Mouse (Mus musculus) hematopoietic stem cell, adult 5-6 weeks (primary cell): Measurements from ENCODE around the gene Spryd3. TPM values are rescaled to one million over a fixed set of nuclear protein-coding genes. Genes with fewer than 3 reads are reported as not detected.

Experiments
- ATAC-seq, 2 experiments: fragments of 125-278 bp in 1 of 2; replicated peaks in 1 of 2; 2 replicates each; pipeline ENCODE4 v1.8.0; 2016 to 2017; ENCODE audit warnings: inconsistent platforms in 2 of 2, mild to moderate bottlenecking in 2 of 2, moderate number of reproducible peaks in 2 of 2, low read depth in 1 of 2, moderate TSS enrichment in 1 of 2; ENCODE audit not compliant: low FRiP score in 2 of 2, poor library complexity in 2 of 2, severe bottlenecking in 2 of 2, insufficient read depth in 1 of 2, low TSS enrichment in 1 of 2
- total RNA-seq: library from RNA; stranded (forward); fragments of 172-1452, 232-1000 nt; gene quantifications from 2 replicates; pipeline ENCODE4 v1.2.3, GENCODE M21; 2017

Spryd3 gene
- total RNA-seq, 1 experiment from 2014 or later = 12.6 TPM

- no peak for ATAC-seq
Measured at GRCm38 (mm10) chr15:102106754-102107456, 29.1 kb downstream of the Spryd3 start.

- ATAC-seq = 0 out of 4 replicates have a peak, but pooled peaks of 1 of the 2 experiments have one; percentile 29
Measured at GRCm38 (mm10) chr15:102105764-102106730, 30.0 kb downstream of the Spryd3 start.

DNA sequence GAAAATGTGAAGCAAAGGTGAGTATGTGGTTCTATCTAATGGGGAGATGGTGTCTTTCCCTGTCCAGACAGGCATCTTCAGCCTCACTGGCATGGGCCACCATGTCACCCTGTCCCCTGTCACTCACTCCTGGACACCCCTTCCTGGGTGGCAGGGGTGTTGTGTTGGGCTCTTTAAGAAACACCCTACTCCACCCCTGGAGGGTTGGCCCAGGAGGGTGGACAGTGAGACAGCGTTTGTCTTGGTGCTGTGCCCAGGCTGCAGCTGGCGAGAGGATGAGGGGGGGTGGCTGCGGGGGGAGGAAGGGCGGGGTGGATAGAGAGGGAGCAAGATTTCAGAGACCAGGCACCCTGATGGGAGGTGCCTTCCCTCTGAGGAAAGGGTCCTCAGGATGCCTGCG, 30.7 kb downstream of the Spryd3 start:
- no peak for ATAC-seq

DNA sequence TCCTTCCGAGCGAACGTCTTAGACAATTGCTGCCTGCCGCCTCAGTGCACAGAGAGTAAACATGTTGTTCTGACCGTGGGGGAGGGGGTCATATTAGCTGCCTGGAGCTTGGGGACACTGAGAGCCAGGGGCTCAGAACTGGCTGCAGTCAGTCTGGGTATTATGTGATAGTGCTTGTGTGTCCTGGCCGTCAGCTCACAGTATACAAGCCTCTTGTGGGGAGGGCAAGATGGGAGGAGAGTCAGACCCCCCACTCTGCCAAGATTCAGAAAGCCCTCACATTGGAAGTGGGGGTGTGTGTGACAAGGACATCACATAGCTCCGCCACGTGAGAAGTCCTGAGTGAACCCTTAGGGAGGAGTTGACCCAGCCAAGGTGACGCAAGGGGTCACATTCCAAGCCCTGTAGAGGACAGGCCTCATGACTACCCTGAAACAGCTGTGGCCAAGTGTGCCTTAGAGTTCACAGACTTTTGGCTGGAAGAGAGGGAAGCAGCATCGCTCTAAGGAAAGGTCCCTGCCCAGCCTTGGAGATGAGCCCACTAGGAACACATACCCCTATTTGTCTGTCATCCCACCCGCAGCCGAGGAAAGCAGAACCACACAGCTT, 32.0 kb downstream of the Spryd3 start:
- ATAC-seq = no peak

DNA sequence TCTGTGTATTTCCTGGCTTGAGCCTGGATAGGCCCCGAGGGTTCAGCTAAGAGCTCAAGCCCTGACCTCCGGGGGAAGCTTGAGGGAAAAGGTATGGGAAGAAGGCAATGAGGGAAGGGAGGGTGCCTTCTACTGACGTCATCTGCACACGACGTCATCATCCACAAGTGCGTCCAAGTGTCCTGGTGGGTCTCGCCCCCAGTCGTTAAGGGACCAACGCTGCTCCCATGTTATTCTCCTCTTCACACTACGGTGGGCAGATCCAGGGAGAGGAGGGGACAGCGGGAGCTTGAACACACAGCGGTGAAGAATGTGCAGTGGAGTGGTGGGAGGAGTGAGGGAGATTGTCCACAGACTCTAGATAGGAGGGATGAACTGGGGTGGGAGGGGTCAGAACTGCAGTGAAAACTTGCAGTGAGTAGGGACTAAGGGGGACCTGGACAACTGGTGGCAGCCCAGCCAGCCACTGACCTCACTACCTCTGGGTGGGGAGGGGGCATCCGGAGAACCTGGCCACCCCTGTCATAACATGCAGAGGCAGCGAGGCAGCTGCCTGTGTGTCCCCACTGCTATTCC, 32.6 kb downstream of the Spryd3 start:
- ATAC-seq = no peak

DNA sequence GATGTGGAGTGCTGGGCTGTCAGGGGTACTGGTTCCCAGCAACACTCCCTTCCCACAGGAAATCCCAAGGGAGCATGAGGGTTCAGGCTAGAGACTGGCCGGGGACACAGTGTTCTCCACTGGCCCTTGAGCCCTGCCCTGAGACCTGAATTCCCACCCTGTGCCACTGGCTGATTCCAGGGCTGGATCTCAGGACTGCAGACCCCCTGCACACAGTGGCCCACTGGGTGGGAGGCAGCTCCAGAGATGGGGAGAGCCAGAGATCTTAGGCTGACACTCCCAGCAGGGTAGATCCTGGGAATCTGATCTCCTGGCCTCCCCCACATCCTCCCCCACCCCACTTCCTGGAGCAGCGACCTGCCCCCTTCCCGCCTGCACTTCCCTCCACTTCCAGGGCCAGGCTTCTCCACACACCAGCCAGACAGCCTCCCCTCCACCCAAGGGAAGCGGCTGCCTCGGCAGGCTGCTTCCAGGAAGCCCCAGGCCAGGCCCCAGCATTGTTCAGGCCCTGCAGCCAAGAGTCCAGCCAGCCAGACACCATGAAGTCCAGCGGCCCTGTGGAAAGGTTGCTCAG, 33.4 kb downstream of the Spryd3 start:
- no peak for ATAC-seq

- no peak for ATAC-seq
Measured at GRCm38 (mm10) chr15:102101672-102102541, 34.1 kb downstream of the Spryd3 start.

- ATAC-seq = no peak
Measured at GRCm38 (mm10) chr15:102100996-102101671, 34.9 kb downstream of the Spryd3 start.

- ATAC-seq = peak in 1 of 2 experiments; percentile 40; a peak in 2 of 4 replicates
Measured at GRCm38 (mm10) chr15:102100161-102100981, 35.7 kb downstream of the Spryd3 start, which contains the start of gene Tns2. TSS of gene Tns2 (plus strand) at chr15:102100413.

- no peak for ATAC-seq
Measured at GRCm38 (mm10) chr15:102099771-102100160, 36.3 kb downstream of the Spryd3 start.

- ATAC-seq = no peak
Measured at GRCm38 (mm10) chr15:102099260-102099659, 36.8 kb downstream of the Spryd3 start.

- no peak for ATAC-seq
Measured at GRCm38 (mm10) chr15:102097991-102098555, 38.0 kb downstream of the Spryd3 start.

DNA sequence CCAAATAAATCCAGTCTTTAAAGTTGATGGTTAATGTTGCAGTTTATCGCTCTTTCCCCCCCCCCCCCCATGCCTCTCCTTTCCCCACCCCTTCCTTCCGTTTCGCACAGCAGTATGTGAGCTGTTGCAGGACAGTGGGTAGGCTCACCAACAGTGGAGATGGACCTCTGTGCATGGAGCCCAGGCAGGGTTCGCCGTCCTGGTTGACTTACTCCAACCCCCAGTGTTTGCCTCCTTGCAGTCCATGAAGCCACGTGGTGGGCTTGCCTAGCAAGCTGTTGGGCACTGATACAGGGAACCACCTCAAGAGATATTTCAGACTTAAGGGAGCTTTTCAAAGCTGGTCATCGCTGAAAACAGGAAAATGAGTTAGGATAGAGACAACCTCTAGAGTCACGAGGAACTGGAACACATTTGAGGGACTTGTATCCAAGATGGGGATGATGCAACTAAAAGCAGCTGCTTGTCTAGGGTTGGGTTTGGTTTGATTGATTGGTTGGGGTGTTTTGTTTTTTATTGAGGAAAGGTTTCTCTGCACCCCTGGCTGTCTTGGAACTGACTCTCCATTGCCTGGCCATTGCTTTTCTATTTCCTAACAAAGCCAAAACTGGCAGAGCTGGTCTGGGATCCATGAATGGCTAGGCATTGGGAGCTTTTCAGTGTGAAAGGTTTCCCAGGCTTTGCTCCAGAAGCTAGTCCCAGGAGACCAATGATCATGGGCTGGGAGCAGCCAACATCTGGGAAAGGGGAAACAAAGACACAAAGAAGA, 38.7 kb downstream of the Spryd3 start:
- no peak for ATAC-seq

GRCm38 (mm10) chr15:102094988-102095387, 41.0 kb downstream of the Spryd3 start:
- no peak for ATAC-seq
